Mouse (Mus musculus): Measurements from ENCODE around the gene Mkln1. TPM values are rescaled to one million over a fixed set of nuclear protein-coding genes. Genes with fewer than 3 reads are reported as not detected.

Mkln1 gene
- polyA plus RNA-seq, 1 experiment from 2014 or later, result 174 TPM

- peak overlapping the region; percentile 6; the same call in 1 of the 2 replicates for H3K4me3 ChIP-seq (ENCODE audit: low read length)
- WGBS, result 14% methylated on average over 17 of the region's 17 CpGs
- no peak for ATAC-seq
- peak overlapping the region; percentile 87 for H3K4me2 ChIP-seq (ENCODE audit: low read depth, low read length)
- H3K9me3 ChIP-seq (ENCODE audit: control insufficient read depth, low read length), result no peaks in the 10 kb centered on the region
- no peaks in the 10 kb centered on the region for H3K36me3 ChIP-seq (ENCODE audit: control insufficient read depth, insufficient read depth, low read length)
- 0 out of 2 replicates have a peak, but pooled peaks cover 7% of the 10 kb centered on the region for H3K27me3 ChIP-seq (replicated peaks; ENCODE audit: control insufficient read depth, insufficient read depth, low read length)
- H3K4me1 ChIP-seq (ENCODE audit: control insufficient read depth, insufficient read depth, low read length), result peaks cover 22% of the 10 kb centered on the region
- no peak overlapping the region for H3K9ac ChIP-seq (ENCODE audit: low read depth, low read length)
- H3K27ac ChIP-seq (ENCODE audit: low read length), result no peak overlapping the region
These were observed 166.4 kb downstream of the Mkln1 start for GRCm38 (mm10) chr6:31564901-31565391.

Other genes with a start within 250 kb of the Mkln1 start
- gene Podxl, start 165.2 kb downstream of the Mkln1 start, polyA plus RNA-seq (2015; fragmentation: Nextera tagmentation; extraction: Ambion mirVana), result 36.2 and 47.4 TPM in 2 replicates

All from intestine, embryonic 16.5 days (tissue).